Mouse (Mus musculus) midbrain, embryonic 13.5 days (tissue): ENCODE measurements around the gene Whrn. TPM values are rescaled to one million over a fixed set of nuclear protein-coding genes. Genes with fewer than 3 reads are reported as not detected.

ENCODE experiments used
- ATAC-seq: fragments of 200-750 bp; cut with Nextera tagmentation; 2 replicates; pipeline ENCODE4 v1.8.0; 2017; ENCODE audit warnings: mild to moderate bottlenecking, moderate TSS enrichment, moderate library complexity
- H3K27ac ChIP-seq: fragments of 300-500 bp; sonication (generic); 2 replicates; pipeline ENCODE4 v1.5.1; 2015; ENCODE audit warnings: inconsistent platforms, mild to moderate bottlenecking, moderate library complexity
- H3K27me3 ChIP-seq: fragments of 300-500 bp; sonication (generic); 2 replicates; pipeline ENCODE4 v1.6.1; 2015; ENCODE audit warnings: mild to moderate bottlenecking, inconsistent platforms
- H3K36me3 ChIP-seq: fragments of 300-500 bp; sonication (generic); 2 replicates; pipeline ENCODE4 v1.6.1; 2015; ENCODE audit warnings: mild to moderate bottlenecking, inconsistent platforms
- H3K4me1 ChIP-seq: fragments of 300-500 bp; sonication (generic); replicated peaks from 2 replicates; pipeline ENCODE4 v1.6.1; 2015; ENCODE audit warnings: inconsistent platforms
- H3K4me2 ChIP-seq: fragments of 300-500 bp; sonication (generic); replicated peaks from 2 replicates; pipeline ENCODE4 v1.6.1; 2015; ENCODE audit warnings: moderate library complexity, mild to moderate bottlenecking, inconsistent platforms
- H3K4me3 ChIP-seq: fragments of 300-500 bp; sonication (generic); replicated peaks from 2 replicates; pipeline ENCODE4 v1.5.1; 2015; ENCODE audit warnings: mild to moderate bottlenecking, inconsistent platforms
- H3K9ac ChIP-seq: fragments of 300-500 bp; sonication (generic); replicated peaks from 2 replicates; pipeline ENCODE4 v1.6.1; 2015; ENCODE audit warnings: mild to moderate bottlenecking, inconsistent platforms
- H3K9me3 ChIP-seq: fragments of 300-500 bp; sonication (generic); 2 replicates; pipeline ENCODE4 v1.6.1; 2016; ENCODE audit warnings: mild to moderate bottlenecking, inconsistent platforms
- WGBS: fragments of 180-500 bp; shearing (Covaris S2); methylation state at CpG from one replicate; pipeline ENCODE4 v1.1.7; 2015; 5-methylcytosine and 5-hydroxymethylcytosine counted together
- polyA plus RNA-seq: library from polyadenylated mRNA; unstranded; fragments of >200 nt; fragmentation: Nextera tagmentation; extraction: Ambion mirVana; gene quantifications from 2 replicates; pipeline ENCODE4 v1.2.1, GENCODE M21; 2015

The Whrn gene
- polyA plus RNA-seq, 1 experiment from 2014 or later, result 10.3 TPM

DNA sequence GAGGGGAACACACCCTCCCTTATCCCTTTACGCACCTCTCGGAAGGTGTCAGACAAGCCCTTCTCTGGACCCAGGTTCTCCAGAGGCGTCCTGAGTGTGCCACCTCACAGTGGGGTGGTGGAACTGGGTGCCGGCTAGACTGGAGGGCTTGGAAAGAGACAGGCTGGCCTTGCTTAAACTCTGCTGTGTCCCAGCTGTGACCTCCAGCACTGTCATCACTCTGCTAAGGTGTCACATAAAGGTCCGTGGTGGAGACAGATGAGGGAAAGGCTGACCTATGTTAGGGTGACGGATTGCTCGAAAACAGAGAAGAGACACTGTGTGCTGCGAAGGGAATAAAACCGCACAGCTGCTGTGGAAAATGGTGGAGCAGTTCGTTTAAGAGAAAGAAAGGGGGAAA, 28.5 kb downstream of the Whrn start:
- Histone ChIP-seq H3K9ac (no peak overlapping the region), H3K4me3 (no peak overlapping the region), H3K9me3 (no peaks in the 10 kb centered on the region), H3K4me2 (no peak overlapping the region), H3K4me1 (peaks cover 7% of the 10 kb centered on the region; the same call in 1 of the 2 replicates), H3K27me3 (no peaks in the 10 kb centered on the region), H3K36me3 (peaks cover 13% of the 10 kb centered on the region), H3K27ac (no peak overlapping the region)
- ATAC-seq, result no peak
- 79% methylated on average over 9 of the region's 10 CpGs for WGBS

DNA sequence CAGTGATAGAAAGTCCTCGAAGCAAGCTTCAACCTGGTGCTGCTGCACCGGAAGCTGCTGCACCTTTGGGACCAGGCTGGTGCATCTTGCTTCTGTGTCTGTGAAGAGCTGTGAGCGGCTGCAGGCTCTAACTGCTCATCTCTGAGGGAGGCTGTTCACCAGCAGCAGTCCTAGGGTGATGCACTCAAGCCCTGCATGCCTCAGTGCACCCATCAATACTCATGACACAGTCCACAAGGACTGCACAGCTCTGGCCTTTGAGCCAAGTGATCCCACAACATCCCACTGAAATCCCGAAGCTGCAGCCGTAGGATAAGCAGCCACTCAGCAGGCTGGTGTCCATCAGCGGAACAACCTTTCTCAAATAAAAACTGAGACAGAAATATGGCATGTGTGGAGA, 29.6 kb downstream of the Whrn start:
- Histone ChIP-seq H3K4me2 (no peak overlapping the region), H3K27me3 (no peaks in the 10 kb centered on the region), H3K27ac (no peak overlapping the region), H3K9ac (no peak overlapping the region), H3K36me3 (peaks cover 10% of the 10 kb centered on the region), H3K9me3 (no peaks in the 10 kb centered on the region), H3K4me1 (peaks cover 10% of the 10 kb centered on the region; the same call in 1 of the 2 replicates), H3K4me3 (no peak overlapping the region)
- no peak for ATAC-seq
- 71% methylated on average over 6 of the region's 6 CpGs for WGBS

DNA sequence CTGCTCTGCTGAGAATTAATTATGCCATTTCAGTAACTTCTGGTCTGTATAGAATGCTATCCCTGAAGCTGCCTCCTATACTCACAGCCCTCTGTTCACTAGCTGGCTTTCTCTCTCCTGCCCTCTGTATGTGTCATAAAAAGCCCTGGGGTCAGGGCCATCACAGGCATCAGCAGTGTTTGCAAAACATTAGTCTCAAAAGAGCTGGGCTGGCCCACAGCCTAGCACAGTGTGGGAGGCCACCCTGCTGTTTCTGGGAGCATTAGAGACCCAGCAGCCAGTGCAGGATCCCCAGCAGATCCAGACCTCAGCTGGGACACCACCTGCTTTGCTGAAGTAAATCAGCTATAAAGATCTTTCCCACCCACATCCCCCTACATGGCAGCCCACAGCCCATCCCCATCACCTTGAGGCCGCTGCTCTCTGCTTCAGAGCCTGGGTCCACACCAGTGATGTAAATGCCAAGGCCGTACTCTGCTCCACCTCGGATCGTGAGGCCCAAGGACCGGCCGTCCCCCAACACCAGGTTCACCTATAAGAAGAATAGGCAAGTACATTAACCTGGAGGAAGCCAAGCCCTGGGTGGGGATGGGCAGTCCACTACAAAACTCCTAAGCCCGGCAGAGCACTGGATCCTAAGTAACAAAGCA, 34.8 kb downstream of the Whrn start:
- WGBS, result 71% methylated on average over 7 of the region's 7 CpGs
- no peak for ATAC-seq
- no peak overlapping the region for H3K9ac ChIP-seq
- peaks cover 44% of the 10 kb centered on the region for H3K4me1 ChIP-seq
- H3K27me3 ChIP-seq, result no peaks in the 10 kb centered on the region
- no peak overlapping the region for H3K27ac ChIP-seq
- no peaks in the 10 kb centered on the region for H3K9me3 ChIP-seq
- no peaks in the 10 kb centered on the region for H3K36me3 ChIP-seq
- no peak overlapping the region for H3K4me3 ChIP-seq
- no peak overlapping the region for H3K4me2 ChIP-seq

DNA sequence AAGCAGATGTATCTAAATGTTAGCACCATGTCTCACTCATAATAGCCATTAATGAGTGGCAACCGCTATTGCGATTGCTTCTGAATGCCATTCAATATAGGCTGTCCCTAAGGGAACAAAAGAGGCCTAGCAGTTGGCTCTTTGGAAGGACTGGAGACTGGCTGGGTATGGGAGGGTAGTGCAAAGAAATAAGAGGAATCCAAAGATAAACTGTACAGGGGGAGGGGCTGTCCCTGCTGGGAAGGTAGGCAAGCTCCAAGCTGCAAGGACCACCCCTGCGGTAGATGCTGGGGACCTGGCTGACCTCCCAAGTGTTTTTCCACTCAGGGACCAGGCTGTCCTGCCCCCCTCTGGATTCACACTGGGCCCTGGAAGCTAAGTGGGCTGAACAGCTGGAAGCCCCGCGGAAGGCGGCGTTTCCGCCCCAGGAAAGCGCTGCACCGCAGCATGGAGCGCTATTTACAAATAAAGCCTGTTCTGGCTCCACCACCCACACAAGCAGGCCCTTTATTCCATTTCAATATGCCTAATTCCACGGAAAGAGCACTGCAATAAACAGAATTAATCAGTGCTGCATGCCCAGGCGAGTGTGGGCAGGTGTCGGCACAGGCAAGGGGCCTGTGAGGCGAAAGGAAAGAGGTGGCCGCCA, 36.5 kb downstream of the Whrn start:
- no peaks in the 10 kb centered on the region for H3K36me3 ChIP-seq
- H3K27ac ChIP-seq, result peak overlapping the region; percentile 72
- no peak overlapping the region; the same call in 1 of the 2 replicates for H3K9ac ChIP-seq
- peak; percentile 70 for ATAC-seq
- H3K9me3 ChIP-seq, result no peaks in the 10 kb centered on the region
- 6% methylated on average over 16 of the region's 16 CpGs for WGBS
- H3K4me2 ChIP-seq, result peak overlapping the region; percentile 29
- H3K4me1 ChIP-seq, result peaks cover 42% of the 10 kb centered on the region
- no peaks in the 10 kb centered on the region for H3K27me3 ChIP-seq
- H3K4me3 ChIP-seq, result no peak overlapping the region

DNA sequence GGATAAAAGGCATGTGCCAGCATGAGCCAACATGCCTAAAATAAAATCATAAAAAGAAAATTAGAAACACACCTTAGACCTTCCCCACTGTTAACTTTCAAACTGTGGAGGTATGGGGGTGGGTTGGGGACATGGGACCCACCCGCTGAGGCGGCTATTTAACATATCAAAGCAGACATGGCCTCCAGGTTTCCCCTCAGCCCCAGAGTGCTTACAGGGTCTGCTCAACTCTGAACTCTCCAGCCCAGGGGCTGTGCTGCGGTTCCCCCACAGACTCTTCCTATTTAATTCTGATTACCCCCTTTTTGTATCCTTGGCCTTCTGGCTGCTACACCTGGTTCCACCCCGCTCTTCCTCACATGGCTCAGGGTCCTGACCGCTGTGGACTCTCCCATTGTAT, 39.2 kb downstream of the Whrn start:
- no peak for ATAC-seq
- 47% methylated on average over 5 of the region's 5 CpGs for WGBS
- Histone ChIP-seq H3K9ac (no peak overlapping the region), H3K4me2 (no peak overlapping the region), H3K4me1 (peaks cover 44% of the 10 kb centered on the region), H3K36me3 (no peaks in the 10 kb centered on the region), H3K27me3 (no peaks in the 10 kb centered on the region), H3K27ac (no peak overlapping the region), H3K4me3 (no peak overlapping the region), H3K9me3 (no peaks in the 10 kb centered on the region)

DNA sequence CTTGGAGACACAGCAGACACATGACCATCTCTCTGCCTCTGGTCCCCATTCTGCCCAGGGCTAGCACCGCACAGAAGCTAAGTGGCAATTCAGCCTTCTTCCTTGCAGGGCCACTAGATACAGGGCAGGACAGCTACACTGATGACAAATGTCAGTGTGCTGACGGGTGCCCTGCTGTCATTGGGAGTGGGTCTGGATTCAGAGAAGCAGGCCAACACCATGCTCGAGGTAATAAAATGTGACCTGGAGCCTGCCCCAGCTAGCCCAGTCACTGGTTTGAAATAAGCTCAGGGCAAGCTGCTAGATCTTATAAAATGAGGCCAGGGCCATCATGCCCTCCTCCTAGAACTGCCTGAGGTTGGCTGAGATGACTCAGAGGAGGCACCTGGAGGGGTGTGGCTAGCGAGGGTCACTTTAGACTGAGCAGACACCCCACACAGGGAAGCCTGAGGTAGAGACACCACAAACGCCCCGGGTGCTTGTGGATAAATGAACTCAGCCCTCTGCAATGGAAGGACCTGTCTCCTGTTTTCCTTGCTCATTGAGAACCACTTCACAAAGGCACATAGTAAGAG, 41.8 kb downstream of the Whrn start:
- Histone ChIP-seq H3K4me1 (peaks cover 21% of the 10 kb centered on the region), H3K9me3 (peaks cover 3% of the 10 kb centered on the region; the same call in 1 of the 2 replicates), H3K4me3 (no peak overlapping the region), H3K27ac (no peak overlapping the region), H3K4me2 (no peak overlapping the region), H3K36me3 (peaks cover 5% of the 10 kb centered on the region), H3K9ac (no peak overlapping the region), H3K27me3 (no peaks in the 10 kb centered on the region)
- no peak for ATAC-seq
- 88% methylated on average over 6 of the region's 6 CpGs for WGBS

DNA sequence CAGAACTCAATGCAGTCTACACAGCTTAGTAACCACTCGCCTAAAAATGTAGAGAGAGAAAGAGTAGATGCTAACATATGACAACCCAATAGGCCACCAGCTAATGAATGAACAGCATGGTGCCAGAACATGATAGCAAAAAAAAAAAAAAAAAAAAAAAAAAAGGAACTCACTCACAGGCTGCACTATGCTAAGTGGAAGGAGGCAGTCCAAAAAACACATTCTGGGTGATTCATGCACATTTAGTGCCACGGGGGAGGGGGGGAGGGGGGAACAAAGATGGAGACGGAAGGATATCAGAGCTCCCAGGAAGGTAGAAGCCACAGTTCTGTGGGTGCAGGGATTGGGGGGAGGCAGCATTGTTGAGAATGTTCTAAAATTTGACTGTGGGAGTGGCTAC, 43.2 kb downstream of the Whrn start:
- no peak for ATAC-seq
- 58% methylated on average over 3 of the region's 3 CpGs for WGBS
- H3K27me3 ChIP-seq, result no peaks in the 10 kb centered on the region
- H3K4me2 ChIP-seq, result no peak overlapping the region
- peaks cover 8% of the 10 kb centered on the region for H3K36me3 ChIP-seq
- H3K4me3 ChIP-seq, result no peak overlapping the region
- no peak overlapping the region for H3K9ac ChIP-seq
- no peak overlapping the region for H3K27ac ChIP-seq
- H3K4me1 ChIP-seq, result peaks cover 11% of the 10 kb centered on the region; the same call in 1 of the 2 replicates
- H3K9me3 ChIP-seq, result peaks cover 3% of the 10 kb centered on the region; the same call in 1 of the 2 replicates

DNA sequence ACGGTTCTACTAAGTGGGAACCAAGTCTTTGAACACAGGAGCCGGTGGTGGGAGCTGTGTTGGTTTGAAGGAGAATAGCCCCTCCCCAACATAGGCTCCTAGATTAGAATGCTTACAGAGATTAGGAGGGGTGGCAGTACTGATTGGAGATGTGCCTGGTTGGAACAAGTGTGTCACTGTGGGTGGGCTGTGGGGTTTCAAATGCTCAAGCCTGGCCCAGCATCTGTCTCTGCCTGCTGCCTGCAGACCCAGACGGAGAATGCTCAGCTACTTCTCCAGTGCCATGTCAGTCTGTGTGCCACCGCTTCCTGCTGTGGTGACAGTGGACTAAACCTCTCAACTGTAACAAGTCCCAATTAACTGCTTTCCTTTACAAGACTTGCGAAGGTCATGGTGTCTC, 45.2 kb downstream of the Whrn start:
- whole genome bisulfite sequencing, result 84% methylated on average over 5 of the region's 5 CpGs
- H3K4me2 ChIP-seq, result no peak overlapping the region
- ATAC-seq, result no peak

DNA sequence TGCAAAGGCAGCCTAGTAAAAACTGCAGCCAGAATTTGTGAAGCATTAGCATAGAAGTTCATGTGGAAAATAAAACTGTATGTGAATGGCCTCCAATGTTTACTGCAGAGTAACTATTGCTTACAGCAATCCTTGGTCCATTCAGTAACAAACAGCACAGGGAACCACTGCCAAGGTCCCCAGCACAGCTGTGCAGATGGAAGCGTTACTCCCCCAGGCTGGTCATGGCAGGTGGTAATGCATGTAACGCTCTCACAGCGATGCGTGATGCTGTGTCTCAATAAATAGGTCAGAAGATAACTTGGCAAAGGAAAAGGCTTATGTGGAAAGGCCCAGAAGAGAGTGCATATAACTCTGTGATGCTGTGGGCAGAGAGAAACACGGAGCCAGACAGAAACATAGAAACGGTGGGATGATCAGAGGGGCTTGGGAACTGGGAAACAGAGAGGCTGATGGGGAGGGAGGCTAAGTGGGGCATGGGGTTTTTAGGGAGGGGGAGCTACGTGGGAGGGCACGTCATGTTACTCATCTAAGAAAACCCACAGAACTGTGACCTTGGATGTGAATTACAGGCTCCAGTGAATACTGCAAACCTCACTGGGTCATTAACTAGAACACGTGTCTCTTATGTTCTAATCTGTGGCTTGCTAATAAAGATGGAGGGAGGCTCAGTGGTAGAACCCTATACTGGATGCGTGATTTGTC, 51.3 kb downstream of the Whrn start:
- WGBS, result 78% methylated on average over 10 of the region's 10 CpGs
- H3K9ac ChIP-seq, result no peak overlapping the region
- H3K36me3 ChIP-seq, result peaks cover 14% of the 10 kb centered on the region
- no peaks in the 10 kb centered on the region for H3K4me1 ChIP-seq
- H3K4me3 ChIP-seq, result no peak overlapping the region
- H3K4me2 ChIP-seq, result no peak overlapping the region
- no peaks in the 10 kb centered on the region for H3K27me3 ChIP-seq
- no peak overlapping the region for H3K27ac ChIP-seq
- peaks cover 3% of the 10 kb centered on the region; the same call in 1 of the 2 replicates for H3K9me3 ChIP-seq
- ATAC-seq, result no peak

More for the DNA sequence above, 45.2 kb downstream of the Whrn start:
- Histone ChIP-seq H3K27ac (no peak overlapping the region), H3K9ac (no peak overlapping the region), H3K4me1 (peaks cover 4% of the 10 kb centered on the region; the same call in 1 of the 2 replicates), H3K27me3 (no peaks in the 10 kb centered on the region), H3K9me3 (peaks cover 3% of the 10 kb centered on the region; the same call in 1 of the 2 replicates), H3K36me3 (peaks cover 15% of the 10 kb centered on the region), H3K4me3 (no peak overlapping the region)

DNA sequence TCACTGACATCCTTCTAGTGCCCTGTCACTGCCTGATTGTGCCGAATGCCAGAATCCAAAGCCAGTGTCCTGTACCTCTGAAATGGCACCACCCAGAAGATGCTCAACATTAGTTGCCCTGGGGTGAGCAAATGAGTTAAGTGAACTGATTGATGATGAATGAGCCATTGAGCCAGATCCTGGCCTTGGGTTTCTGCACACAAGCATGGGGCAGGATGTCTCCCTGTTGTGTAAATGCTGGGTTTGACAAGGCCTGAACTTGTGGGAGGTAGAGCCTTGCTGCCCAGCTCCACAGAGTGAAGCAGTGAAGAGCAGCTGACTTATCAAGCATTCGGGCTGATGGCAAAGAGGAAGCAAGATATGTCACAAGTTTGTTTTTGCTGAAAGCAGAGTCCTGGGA, 52.7 kb downstream of the Whrn start:
- peaks cover 7% of the 10 kb centered on the region; the same call in 1 of the 2 replicates for H3K36me3 ChIP-seq
- WGBS, result 91% methylated on average over 2 of the region's 2 CpGs
- H3K4me1 ChIP-seq, result peaks cover under 1% of the 10 kb centered on the region; the same call in 1 of the 2 replicates
- H3K9ac ChIP-seq, result no peak overlapping the region
- H3K27me3 ChIP-seq, result no peaks in the 10 kb centered on the region
- no peak overlapping the region for H3K27ac ChIP-seq
- no peaks in the 10 kb centered on the region for H3K9me3 ChIP-seq
- no peak overlapping the region for H3K4me2 ChIP-seq
- H3K4me3 ChIP-seq, result no peak overlapping the region
- no peak for ATAC-seq

DNA sequence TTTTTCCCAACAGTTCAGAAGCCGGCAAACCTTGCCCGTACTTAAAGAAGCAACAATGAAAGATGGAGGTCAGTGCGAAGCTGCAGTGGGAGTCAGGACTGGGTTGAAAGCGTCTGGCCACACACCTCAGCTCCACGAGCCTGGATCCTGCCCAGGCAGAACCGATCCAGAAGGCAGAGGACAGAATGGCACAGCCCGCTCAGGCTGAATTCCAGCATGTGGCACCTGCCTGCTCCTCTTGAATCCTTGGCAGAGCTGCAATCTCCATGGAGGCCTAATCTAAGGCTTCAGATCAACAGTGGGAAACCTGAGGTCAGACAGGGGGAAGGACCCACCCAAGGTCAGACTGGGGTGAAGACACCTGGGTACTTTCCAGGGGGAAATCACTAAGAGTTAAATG, 54.2 kb downstream of the Whrn start:
- WGBS, result 93% methylated on average over 7 of the region's 7 CpGs
- Histone ChIP-seq H3K36me3 (peaks cover 7% of the 10 kb centered on the region; the same call in 1 of the 2 replicates), H3K4me3 (no peak overlapping the region), H3K4me1 (peaks cover 11% of the 10 kb centered on the region), H3K27ac (no peak overlapping the region), H3K9me3 (no peaks in the 10 kb centered on the region), H3K4me2 (no peak overlapping the region), H3K27me3 (no peaks in the 10 kb centered on the region), H3K9ac (no peak overlapping the region)
- ATAC-seq, result no peak

DNA sequence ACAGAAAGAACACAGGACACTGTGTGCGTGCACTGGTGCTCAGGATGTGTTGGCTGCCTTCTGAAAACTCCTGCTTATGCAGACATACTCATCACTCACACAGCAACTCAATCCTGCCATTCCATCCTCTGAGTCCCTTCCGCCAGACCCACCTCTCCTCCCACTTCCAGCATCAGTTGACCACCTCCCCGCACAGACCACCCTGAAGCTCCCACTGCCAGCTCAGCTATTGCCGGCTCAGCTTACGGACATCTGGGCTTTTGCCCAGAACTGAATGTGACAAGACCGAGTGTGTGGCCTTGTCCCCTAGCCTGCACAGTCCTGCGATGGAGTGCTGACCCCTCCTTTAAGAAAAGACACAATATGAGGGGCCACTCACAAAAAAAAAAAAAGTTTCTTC, 55.5 kb downstream of the Whrn start:
- Histone ChIP-seq H3K27me3 (no peaks in the 10 kb centered on the region), H3K9ac (no peak overlapping the region), H3K36me3 (no peaks in the 10 kb centered on the region), H3K27ac (no peak overlapping the region), H3K4me2 (no peak overlapping the region), H3K4me1 (peaks cover 11% of the 10 kb centered on the region), H3K9me3 (no peaks in the 10 kb centered on the region), H3K4me3 (no peak overlapping the region)
- no peak for ATAC-seq
- 71% methylated on average over 7 of the region's 7 CpGs for WGBS
